Mouse (Mus musculus): ENCODE data around the gene Esyt1. TPM values are rescaled to one million over a fixed set of nuclear protein-coding genes. Genes with fewer than 3 reads are reported as not detected.

The Esyt1 gene
- total RNA-seq, 2 experiments from 2014 or later, result 23.6 to 39.0 TPM

DNA sequence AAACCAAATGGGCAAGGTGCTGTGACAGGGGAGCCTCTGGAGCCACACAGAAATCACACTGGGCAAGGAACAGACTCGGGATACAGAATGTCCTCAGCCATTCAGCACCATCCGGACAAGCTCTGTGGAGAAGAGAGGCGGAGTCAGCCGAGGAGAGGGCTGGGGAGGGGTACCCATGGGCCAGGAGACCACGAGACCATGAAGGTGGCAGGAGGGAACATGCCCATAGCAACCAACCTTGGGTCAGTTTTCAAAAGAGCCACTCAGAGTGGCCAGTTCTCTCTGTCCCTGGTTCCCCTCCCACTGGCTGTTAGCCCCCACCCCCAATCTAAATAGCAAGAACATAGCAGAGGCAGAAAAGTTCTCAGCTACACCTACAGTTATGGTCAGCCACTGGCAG is 34.8 kb downstream of the Esyt1 start:
- no peak for DNase-seq (ENCODE audit: low spot score in 2 of 2)

DNA sequence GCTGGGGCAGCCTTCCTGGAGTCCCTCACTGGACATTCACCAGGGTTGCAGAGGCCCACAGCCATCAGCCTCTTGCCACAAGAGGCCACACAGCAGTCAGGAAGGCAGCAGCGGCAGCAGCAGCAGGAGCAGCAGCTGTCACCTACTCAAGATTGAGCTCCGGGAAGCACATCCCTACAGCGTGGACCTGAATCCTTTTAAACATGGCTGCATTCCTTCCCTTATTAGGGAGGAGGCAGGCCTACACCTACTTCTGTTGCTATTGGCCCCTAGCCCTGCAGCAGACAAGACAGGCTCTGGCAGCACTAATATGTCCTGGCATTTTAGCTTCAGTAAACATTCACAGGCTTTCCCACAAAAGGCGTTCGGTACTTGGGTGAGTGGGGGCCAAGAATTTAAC is 35.4 kb downstream of the Esyt1 start:
- DNase-seq (ENCODE audit: low spot score in 2 of 2), result no peak

DNA sequence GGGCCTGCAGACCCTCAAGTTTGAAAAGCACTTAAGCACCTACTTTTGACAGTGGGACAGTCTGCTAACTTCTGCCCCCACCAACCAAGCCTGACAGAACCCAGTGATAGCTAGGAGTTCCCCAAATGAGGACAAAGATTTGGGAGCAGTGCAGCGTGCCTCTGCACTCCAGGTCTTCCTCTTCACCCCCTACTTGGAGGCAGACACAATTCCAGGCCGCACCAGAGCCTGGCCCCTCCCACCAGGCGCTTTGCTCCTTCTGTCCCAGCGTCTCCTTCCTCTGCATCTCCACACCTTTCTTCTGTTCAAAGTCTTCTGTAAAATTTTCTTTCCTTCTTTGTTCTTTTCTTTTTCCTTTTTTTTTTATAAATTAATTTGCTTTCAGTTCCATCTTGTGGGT is 35.9 kb downstream of the Esyt1 start:
- no peak for DNase-seq (ENCODE audit: low spot score in 2 of 2)

DNA sequence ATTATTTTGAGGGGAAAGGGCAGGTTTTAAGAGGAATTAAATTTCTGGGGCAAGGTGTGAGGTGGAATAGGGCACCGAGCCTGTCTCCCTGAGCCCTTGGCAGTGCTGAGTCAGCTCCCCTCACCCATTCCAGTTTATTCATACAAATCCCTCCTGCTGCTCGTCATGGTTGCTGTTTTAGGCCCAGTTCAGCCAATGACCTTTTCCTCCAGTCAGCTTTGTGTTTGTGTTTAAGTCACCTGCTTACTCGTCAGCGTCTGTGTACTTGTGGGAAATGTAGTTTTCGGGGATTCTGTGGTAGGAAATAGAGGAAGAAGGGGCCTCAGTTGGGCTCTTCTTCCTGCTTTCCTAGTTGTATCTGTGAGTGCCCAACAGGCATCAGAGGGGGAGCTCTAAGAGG is 36.3 kb downstream of the Esyt1 start:
- DNase-seq (ENCODE audit: low spot score in 2 of 2), result no peak

DNA sequence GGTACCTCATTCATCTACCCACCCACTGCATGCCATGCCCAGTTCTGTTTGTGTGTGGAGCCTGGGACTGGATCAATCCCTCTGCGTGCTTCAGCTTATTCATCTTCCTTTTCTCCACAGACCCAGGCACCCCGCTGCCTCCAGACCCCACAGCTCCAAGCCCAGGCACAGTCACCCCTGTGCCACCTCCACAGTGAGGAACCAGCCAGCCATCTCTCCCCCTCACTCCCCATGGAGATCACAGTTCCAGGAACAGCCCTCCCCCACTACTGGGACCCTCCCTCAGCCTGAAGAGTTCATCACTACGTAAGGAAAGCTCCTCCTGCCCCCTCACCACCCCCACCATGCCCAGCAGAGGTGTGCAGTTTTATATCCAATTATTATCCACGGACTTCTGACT is 36.9 kb downstream of the Esyt1 start:
- DNase-seq (ENCODE audit: low spot score in 2 of 2), result no peak

DNA sequence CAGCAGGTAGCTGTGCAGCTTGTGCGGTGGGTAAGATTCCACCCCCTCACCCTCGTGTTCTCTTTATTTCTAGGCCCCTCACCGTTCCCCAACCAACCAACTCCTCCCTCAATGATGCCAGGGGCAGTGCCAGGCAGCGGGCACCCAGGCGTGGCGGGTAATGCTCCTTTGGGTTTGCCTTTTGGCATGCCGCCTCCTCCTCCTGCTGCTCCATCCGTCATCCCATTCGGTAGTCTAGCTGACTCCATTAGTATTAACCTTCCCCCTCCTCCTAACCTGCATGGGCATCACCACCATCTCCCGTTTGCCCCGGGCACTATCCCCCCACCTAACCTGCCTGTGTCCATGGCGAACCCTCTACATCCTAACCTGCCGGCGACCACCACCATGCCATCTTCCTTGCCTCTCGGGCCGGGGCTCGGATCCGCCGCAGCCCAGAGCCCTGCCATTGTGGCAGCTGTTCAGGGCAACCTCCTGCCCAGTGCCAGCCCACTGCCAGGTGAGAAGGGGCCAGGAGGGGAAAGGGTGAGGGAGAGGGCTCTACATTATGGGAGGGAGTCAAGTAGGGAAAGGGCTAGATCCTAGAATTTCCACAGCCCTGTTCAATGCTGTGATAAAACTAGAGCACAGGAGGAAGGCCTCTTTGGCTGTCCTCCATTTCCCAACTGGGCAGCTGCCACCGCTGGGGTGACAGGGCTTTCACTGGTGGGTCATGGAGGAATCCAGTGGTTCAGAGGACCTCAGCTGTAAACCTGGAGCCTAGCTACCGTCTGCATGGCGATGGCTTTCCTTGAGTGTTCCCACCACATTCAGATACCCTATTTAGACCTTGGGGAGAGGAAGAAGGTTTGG is 37.6 kb downstream of the Esyt1 start:
- no peak for DNase-seq (ENCODE audit: low spot score in 2 of 2)

DNA sequence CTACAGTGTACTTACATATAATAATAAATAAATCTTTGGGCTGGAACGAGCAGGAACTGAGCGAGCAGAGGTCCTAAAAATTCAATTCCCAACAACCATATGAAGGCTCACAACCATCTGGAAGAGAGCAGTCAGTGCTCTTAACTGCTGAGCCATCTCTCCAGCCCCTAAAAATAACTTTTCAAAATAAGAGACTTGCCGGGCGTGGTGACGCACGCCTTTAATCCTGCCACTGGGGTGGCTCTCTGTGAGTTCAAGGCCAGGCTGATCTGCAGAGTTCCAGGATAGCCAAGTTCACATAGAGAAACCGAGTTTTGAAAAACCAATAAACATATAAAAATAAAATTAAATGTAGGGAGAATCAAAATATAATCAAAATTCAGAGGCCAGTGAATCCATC is 39.3 kb downstream of the Esyt1 start:
- peak in 1 of 2 experiments; percentile 35 for DNase-seq (ENCODE audit: low spot score in 2 of 2)

DNA sequence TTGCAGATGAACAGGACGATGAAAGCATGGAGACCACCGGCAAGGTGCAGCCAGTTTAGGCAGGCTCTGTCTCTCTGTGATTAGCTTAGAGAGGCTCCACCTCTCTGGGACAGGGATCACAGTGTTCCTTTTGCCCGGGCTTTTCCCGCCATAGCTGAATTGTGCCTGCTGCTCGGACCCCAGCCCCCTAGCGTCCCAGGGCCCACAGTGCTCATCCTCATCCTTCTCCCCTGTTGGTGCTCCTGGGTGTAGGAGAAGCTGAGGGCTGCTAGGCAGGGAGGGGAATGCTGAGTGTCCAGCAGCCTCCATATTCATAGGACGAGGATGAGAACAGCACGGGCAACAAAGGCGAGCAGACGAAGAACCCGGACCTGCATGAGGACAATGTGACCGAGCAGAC is 51.3 kb downstream of the Esyt1 start:
- no peak for DNase-seq (ENCODE audit: low spot score in 2 of 2)

DNA sequence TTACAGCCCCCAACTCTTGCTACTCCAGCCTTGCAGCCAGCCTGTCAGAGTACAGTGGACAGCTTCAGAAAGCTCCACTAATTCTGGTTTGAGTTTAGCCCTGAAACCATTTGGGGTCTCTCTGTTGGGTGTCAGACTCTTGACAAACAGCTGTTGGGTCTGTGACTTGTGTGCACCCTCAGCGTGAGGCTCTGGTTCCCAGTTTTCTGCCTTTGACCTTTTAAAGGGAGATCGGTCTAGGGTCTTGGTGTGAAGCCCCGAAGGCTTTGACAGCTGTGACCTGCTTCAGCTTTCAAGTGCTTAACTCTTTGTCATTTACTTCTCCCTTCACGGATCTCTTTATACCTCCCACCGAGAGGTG is 65.4 kb downstream of the Esyt1 start:
- DNase-seq (ENCODE audit: low spot score in 2 of 2), result no peak

Small RNA genes within 50 kb of the gene (microRNA-seq; reads per million reads assigned to microRNA genes)
- gene Gm47275 (ENCODE audit: borderline number of aligned reads in 2 of 2), result 0 to 0.47 reads per million in 2 experiments
- 0 to 0.47 reads per million in 2 experiments for gene Mir6916 (ENCODE audit: borderline number of aligned reads in 2 of 2)

Other genes with a start within 250 kb of the Esyt1 start
- not detected for gene Il23a, start 227.1 kb downstream of the Esyt1 start, total RNA-seq (2021)
- 10 to 100 TPM; 14.5 to 19.1 TPM for gene Pan2, start 222.5 kb downstream of the Esyt1 start, total RNA-seq (2021)
- 100 to 1,000 TPM; 147 to 165 TPM for gene Cnpy2, start 203.4 kb downstream of the Esyt1 start, total RNA-seq (2021)
- 100 to 1,000 TPM; 349 to 654 TPM for gene Cs, start 188.1 kb downstream of the Esyt1 start, total RNA-seq (2021)
- gene Coq10a, start 156.9 kb downstream of the Esyt1 start, total RNA-seq (2021), result 10 to 100 TPM; 79.8 to 90.2 TPM
- gene Ankrd52, start 148.8 kb downstream of the Esyt1 start, total RNA-seq (2021), result 10 to 100 TPM; 61.7 to 61.8 TPM
- under 1 TPM in 1 of 2 experiments, not detected in 1; 0.16 TPM for gene Slc39a5, start 124.6 kb downstream of the Esyt1 start, total RNA-seq (2021)
- gene Nabp2, start 114.4 kb downstream of the Esyt1 start, total RNA-seq (2021), result 10 to 100 TPM; 74.3 to 75.2 TPM
- gene Rnf41, start 114.2 kb downstream of the Esyt1 start, total RNA-seq (2021), result 10 to 100 TPM; 40.0 to 42.2 TPM
- gene Smarcc2, start 66.6 kb downstream of the Esyt1 start, total RNA-seq (2021), result 100 to 1,000 TPM; 113 to 116 TPM
- gene Myl6, start 31.7 kb downstream of the Esyt1 start, total RNA-seq (2021), result 100 to 1,000 TPM; 816 to 933 TPM
- gene Myl6b, start 27.2 kb downstream of the Esyt1 start, total RNA-seq (2021), result 10 to 100 TPM in 1 of 2 experiments, 1 to 10 TPM in 1; 5.3 to 11.6 TPM
- gene Zc3h10, start 21.9 kb upstream of the Esyt1 start, total RNA-seq (2021), result 10 to 100 TPM; 14.5 TPM
- 1,000 to 10,000 TPM; 2,692 to 2,714 TPM for gene Rpl41, start 23.4 kb upstream of the Esyt1 start, total RNA-seq (2021)
- gene Pa2g4, start 40.1 kb upstream of the Esyt1 start, total RNA-seq (2021), result 10 to 100 TPM; 72.6 to 85.2 TPM
- gene Erbb3, start 63.8 kb upstream of the Esyt1 start, total RNA-seq (2021), result 1 to 10 TPM; 2.6 to 4.0 TPM
- gene Rps26, start 100.9 kb upstream of the Esyt1 start, total RNA-seq (2021), result 100 to 1,000 TPM; 564 to 729 TPM
- 1 to 10 TPM; 2.3 TPM for gene Ikzf4, start 120.1 kb upstream of the Esyt1 start, total RNA-seq (2021)
- 10 to 100 TPM; 29.4 to 37.6 TPM for gene Suox, start 148.2 kb upstream of the Esyt1 start, total RNA-seq (2021)
- 100 to 1,000 TPM; 112 to 122 TPM for gene Rab5b, start 170.4 kb upstream of the Esyt1 start, total RNA-seq (2021)
- gene Pmel, start 178.3 kb upstream of the Esyt1 start, total RNA-seq (2021), result 1 to 10 TPM in 1 of 2 experiments, under 1 TPM in 1; 0.42 to 1.1 TPM
- gene Cdk2, start 179.2 kb upstream of the Esyt1 start, total RNA-seq (2021), result 10 to 100 TPM; 12.8 to 13.1 TPM
- 10 to 100 TPM; 16.3 to 18.1 TPM for gene Dgka, start 219.0 kb upstream of the Esyt1 start, total RNA-seq (2021)
- 10 to 100 TPM; 21.6 to 23.8 TPM for gene Pym1, start 222.0 kb upstream of the Esyt1 start, total RNA-seq (2021)

Measured in adrenal gland, adult 18-20 months (tissue).